Mouse (Mus musculus): ENCODE data around the gene Ccr3. TPM values are rescaled to one million over a fixed set of nuclear protein-coding genes. Genes with fewer than 3 reads are reported as not detected.
"Not testable (repeated sequence)": the region's sequence is repeated elsewhere in the genome, so short reads cannot be mapped to it uniquely, and the experiment has no call there.

Gene Ccr3
- polyA plus RNA-seq, 1 experiment = 0.13 TPM

DNA sequence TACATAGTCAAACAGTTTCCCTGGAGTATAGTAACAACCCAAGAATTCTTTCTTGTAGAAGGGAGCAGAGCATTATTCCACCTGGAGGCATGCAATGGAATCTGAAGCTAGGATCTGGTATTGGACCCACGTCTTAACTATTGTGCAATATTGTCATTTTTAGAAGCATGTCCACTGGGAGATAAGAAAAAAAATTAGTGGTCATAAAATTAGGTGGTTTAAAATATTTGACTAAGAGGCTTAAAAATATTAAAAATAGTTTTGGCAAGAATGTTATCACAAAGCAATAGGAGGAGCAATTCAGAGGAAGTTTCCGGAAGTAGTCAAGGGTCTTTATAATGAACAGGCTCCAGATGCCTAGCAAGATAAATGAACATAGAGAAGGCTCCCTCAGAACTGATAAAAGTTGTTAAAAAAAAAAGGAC, 16.4 kb downstream of the Ccr3 start:
- TF ChIP-seq CTCF (IDR thresholded peaks at IDR 0.05; ENCODE audit: extremely low read depth, insufficient read depth, low read length) (no peak), POLR2A (IDR thresholded peaks at IDR 0.05; ENCODE audit: extremely low read depth, insufficient read depth, low read length) (no peak)
- Histone ChIP-seq H3K4me1 (ENCODE audit: control insufficient read depth, insufficient read depth, low read length) (no peaks in the 10 kb centered on the region), H3K27ac (ENCODE audit: insufficient read depth, low read length) (no peak overlapping the region), H3K4me3 (ENCODE audit: insufficient read depth, low read length) (no peak overlapping the region)

GRCm38 (mm10) chr9:124038949-124039348, 17.2 kb downstream of the Ccr3 start:
- Histone ChIP-seq H3K4me3 (ENCODE audit: insufficient read depth, low read length) (no peak overlapping the region), H3K27ac (ENCODE audit: insufficient read depth, low read length) (no peak overlapping the region), H3K4me1 (ENCODE audit: control insufficient read depth, insufficient read depth, low read length) (no peaks in the 10 kb centered on the region)
- TF ChIP-seq POLR2A (IDR thresholded peaks at IDR 0.05; ENCODE audit: extremely low read depth, insufficient read depth, low read length) (no peak), CTCF (IDR thresholded peaks at IDR 0.05; ENCODE audit: extremely low read depth, insufficient read depth, low read length) (no peak)

GRCm38 (mm10) chr9:124040932-124041331, 19.2 kb downstream of the Ccr3 start:
- Histone ChIP-seq H3K27ac (ENCODE audit: insufficient read depth, low read length) (no peak overlapping the region), H3K4me3 (ENCODE audit: insufficient read depth, low read length) (no peak overlapping the region), H3K4me1 (ENCODE audit: control insufficient read depth, insufficient read depth, low read length) (no peaks in the 10 kb centered on the region)
- TF ChIP-seq POLR2A (IDR thresholded peaks at IDR 0.05; ENCODE audit: extremely low read depth, insufficient read depth, low read length) (no peak), CTCF (IDR thresholded peaks at IDR 0.05; ENCODE audit: extremely low read depth, insufficient read depth, low read length) (no peak)

DNA sequence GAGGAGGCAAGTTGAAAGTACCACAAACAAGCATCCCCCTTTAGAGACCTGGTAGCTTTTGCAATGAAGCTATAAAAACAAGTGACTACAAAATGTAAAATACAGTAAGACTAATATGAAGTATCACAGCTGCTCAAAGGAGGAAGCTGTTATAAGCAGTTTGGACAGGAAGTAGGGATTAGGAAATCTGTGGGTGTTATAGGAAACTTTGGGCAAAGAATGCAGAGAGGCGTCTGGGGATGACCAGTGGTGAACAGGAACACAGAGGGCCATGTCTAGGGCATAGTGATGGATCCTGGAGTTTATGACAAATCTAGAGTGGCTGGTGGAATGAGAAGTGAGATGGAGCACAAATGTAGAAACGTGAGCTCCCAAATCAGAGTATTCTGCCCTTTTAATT, 31.8 kb downstream of the Ccr3 start:
- Histone ChIP-seq H3K4me3 (ENCODE audit: insufficient read depth, low read length) (no peak overlapping the region), H3K27ac (ENCODE audit: insufficient read depth, low read length) (no peak overlapping the region), H3K4me1 (ENCODE audit: control insufficient read depth, insufficient read depth, low read length) (no peaks in the 10 kb centered on the region)
- TF ChIP-seq CTCF (IDR thresholded peaks at IDR 0.05; ENCODE audit: extremely low read depth, insufficient read depth, low read length) (no peak), POLR2A (IDR thresholded peaks at IDR 0.05; ENCODE audit: extremely low read depth, insufficient read depth, low read length) (no peak)

- Histone ChIP-seq H3K4me3 (ENCODE audit: insufficient read depth, low read length) (no peak overlapping the region), H3K27ac (ENCODE audit: insufficient read depth, low read length) (no peak overlapping the region), H3K4me1 (ENCODE audit: control insufficient read depth, insufficient read depth, low read length) (no peaks in the 10 kb centered on the region)
- TF ChIP-seq POLR2A (IDR thresholded peaks at IDR 0.05; ENCODE audit: extremely low read depth, insufficient read depth, low read length) = no peak
- no peak for TF ChIP-seq CTCF (IDR thresholded peaks at IDR 0.05; ENCODE audit: extremely low read depth, insufficient read depth, low read length)
Observed at GRCm38 (mm10) chr9:124056158-124056709, 34.5 kb downstream of the Ccr3 start.

DNA sequence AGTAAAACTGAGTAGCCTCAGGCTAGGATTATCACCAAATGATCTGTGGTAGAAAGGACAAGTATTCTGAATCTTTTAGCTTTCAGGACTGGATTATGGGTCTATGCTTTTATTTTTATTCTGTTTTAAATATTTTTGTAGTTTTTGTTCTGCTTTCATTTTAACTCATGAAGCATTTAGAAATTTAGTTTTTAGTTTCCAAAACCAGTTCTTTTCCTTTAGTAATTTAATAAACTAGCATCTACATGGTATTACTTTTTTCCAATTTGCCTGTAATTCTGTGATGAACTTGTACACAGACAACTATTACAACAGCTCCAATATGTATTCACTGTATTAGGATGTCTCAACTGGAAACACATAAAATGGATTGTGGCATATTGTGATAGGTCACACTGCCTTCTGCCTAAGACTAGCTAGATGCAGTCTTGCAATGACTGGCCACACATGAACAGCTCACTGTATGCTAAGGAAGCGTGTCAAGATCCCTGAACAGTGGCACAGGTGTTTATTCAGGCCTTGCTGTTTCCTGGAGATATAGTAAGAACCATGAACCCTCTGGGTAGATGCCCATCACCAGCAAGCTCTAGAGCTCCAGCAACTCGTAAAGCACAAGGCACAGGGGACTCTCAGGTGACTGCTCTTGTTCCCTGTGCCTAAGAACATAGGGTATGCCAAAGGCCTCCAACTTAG, 38.0 kb downstream of the Ccr3 start:
- Histone ChIP-seq H3K27ac (ENCODE audit: insufficient read depth, low read length) (no peak overlapping the region), H3K4me1 (ENCODE audit: control insufficient read depth, insufficient read depth, low read length) (no peaks in the 10 kb centered on the region), H3K4me3 (ENCODE audit: insufficient read depth, low read length) (no peak overlapping the region)
- TF ChIP-seq CTCF (IDR thresholded peaks at IDR 0.05; ENCODE audit: extremely low read depth, insufficient read depth, low read length) (no peak), POLR2A (IDR thresholded peaks at IDR 0.05; ENCODE audit: extremely low read depth, insufficient read depth, low read length) (no peak)

DNA sequence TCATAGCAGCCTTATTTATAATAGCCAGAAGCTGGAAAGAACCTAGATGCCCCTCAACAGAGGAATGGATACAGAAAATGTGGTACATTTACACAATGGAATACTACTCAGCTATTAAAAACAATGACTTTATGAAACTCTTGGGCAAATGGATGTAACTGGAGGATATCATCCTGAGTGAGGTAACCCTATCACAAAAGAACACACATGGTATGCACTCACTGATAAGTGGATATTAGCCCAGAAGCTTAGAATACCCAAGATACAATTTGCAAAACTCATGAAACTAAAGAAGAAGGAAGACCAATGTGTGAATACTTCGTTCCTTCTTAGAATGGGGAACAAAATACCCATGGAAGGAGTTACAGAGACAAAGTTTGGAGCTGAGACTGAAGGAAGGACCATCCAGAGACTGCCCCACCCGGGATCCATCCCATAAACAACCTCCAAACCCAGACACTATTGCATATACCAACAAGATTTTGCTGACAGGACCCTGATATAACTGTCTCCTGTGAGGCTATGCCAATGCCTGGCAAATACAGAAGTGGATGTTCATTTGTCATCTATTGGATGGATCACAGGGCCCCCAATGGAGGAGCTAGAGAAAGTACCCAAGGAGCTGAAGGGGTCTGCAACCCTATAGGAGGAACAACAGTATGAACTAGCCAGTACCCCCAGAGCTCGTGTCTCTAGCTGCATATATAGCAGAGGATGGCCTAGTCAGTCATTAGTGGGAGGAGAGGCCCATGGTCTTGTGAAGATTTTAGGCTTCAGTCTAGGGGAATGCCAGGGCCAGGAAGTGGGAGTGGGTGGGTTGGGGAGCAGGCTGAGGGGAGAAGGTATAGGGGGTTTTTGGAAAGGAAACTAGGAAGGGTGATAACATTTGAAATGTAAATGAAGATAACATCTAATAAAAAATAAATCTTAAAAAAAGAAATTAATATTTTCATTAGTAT, 40.0 kb downstream of the Ccr3 start:
- H3K4me3 ChIP-seq (ENCODE audit: insufficient read depth, low read length); H3K4me1 ChIP-seq (ENCODE audit: control insufficient read depth, insufficient read depth, low read length); H3K27ac ChIP-seq (ENCODE audit: insufficient read depth, low read length): not testable (repeated sequence)

DNA sequence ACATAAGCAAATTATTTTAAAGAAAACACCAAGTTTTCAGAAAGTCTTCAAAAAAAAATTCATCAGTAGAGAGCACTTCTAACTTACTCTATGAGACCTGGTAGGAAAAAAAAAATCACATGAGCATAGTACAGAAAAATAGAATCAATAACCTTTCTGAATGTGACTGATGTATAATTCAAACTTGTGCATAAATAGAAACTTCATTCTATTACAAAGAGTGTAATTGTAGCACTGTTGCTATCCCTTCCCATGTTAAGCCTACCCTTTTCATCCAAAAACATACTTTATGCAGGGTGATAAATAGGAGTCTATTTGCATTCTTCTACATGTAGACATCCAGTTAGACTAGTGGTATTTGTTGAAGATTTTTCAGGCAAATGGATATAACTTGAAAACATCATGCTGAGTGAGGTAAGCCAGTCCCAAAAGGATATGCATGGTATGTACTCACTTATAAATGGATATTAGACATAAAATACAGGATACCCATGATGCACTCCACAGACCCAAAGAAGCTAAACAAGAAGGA, 44.9 kb downstream of the Ccr3 start:
- Histone ChIP-seq H3K4me1 (ENCODE audit: control insufficient read depth, insufficient read depth, low read length) (no peaks in the 10 kb centered on the region), H3K27ac (ENCODE audit: insufficient read depth, low read length) (no peak overlapping the region), H3K4me3 (ENCODE audit: insufficient read depth, low read length) (no peak overlapping the region)
- TF ChIP-seq POLR2A (IDR thresholded peaks at IDR 0.05; ENCODE audit: extremely low read depth, insufficient read depth, low read length) = no peak

GRCm38 (mm10) chr9:124068098-124069058, 46.6 kb downstream of the Ccr3 start:
- no peak overlapping the region for H3K4me3 ChIP-seq (ENCODE audit: insufficient read depth, low read length)
- TF ChIP-seq CTCF (IDR thresholded peaks at IDR 0.05; ENCODE audit: extremely low read depth, insufficient read depth, low read length) = no peak
- no peaks in the 10 kb centered on the region for H3K4me1 ChIP-seq (ENCODE audit: control insufficient read depth, insufficient read depth, low read length)
- no peak overlapping the region for H3K27ac ChIP-seq (ENCODE audit: insufficient read depth, low read length)

Data from cortical plate, adult 2 months (tissue).